Mouse (Mus musculus) megakaryocyte, embryonic 14.5 days (primary cell): ENCODE measurements around the gene Isg15.

Experiments
- FLI1 ChIP-seq: IDR thresholded peaks from 2 replicates; pipeline ENCODE4 v1.6.1; 2012; ENCODE audit warnings: low read length, inconsistent platforms, mixed read lengths
- GATA1 ChIP-seq: IDR thresholded peaks from 3 replicates; pipeline ENCODE4 v1.6.1; 2012; ENCODE audit warnings: mixed read lengths, low read length, inconsistent platforms, borderline replicate concordance

GRCm38 (mm10) chr4:156168611-156169010, 32.0 kb downstream of the Isg15 start:
- TF ChIP-seq FLI1 (no peak), GATA1 (no peak)
